Mouse (Mus musculus) lung, postnatal 0 days (tissue): ENCODE results near the gene Trip10.

Experiments
- CTCF ChIP-seq: IDR thresholded peaks from 2 replicates; pipeline ENCODE4 v1.5.1; 2016; ENCODE audit warnings: antibody characterized with exemption, mild to moderate bottlenecking
- EP300 ChIP-seq: IDR thresholded peaks from 2 replicates; pipeline ENCODE4 v1.6.1; 2016; ENCODE audit warnings: antibody characterized with exemption, mild to moderate bottlenecking, control low read depth

- TF ChIP-seq CTCF (peak; percentile 31; the same call in 1 of the 2 replicates), EP300 (no peak)
Observed at GRCm38 (mm10) chr17:57209330-57209729, 39.9 kb upstream of the Trip10 start.
